Mouse (Mus musculus): ENCODE data around the gene Pradc1. TPM values are rescaled to one million over a fixed set of nuclear protein-coding genes. Genes with fewer than 3 reads are reported as not detected.

Gene Pradc1
- polyA plus RNA-seq (2012; ENCODE audit: insufficient read depth, low replicate concordance) = 18.8 TPM in 1 of 2 replicates, not detected in the other

DNA sequence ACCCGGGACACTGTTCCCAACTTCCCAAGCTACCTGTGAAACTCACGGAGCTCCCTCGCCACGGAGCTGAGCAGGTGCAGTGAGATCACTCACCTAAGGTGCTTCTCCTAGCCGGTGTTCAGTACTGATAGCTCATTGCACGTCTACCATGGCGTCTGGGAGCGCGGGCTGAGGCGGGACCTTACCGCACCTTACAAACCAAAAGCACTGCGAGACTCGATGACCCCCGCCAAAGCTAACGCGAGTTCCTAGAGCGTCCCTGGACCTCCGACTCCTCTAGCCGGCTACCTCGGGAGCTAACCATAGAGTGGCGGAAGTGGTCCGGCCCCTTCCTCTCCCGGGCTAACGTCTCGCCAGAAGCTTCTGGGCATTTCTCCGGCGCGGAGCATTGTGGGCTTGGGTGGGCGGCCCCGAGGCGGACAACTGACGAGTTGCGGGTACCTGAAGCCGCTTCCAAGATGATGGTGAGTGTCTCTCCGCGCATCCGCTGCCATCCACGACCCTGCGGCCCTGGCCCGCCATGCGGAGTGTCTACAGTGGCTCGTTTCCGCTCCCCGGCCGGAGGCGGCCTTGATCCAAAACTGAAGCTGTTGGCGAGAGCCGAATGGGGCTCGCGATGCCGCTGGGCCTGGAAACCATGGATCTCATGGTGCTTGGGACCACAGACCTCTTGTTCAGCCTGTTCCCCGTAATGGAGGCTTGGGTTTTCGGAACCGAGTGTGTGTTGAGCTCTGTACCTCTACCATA lies at the start of gene Pradc1:
Gene Pradc1, minus strand, starts transcription at position 307 of the 747 bp plus-strand sequence.
- Histone ChIP-seq H3K4me1 (peaks cover 57% of the 10 kb centered on the region), H3K4me3 (replicated peaks) (peak within 1 kb of the TSS; percentile 100), H3K36me3 (replicated peaks; ENCODE audit: low read length) (peaks cover 31% of the 10 kb centered on the region), H3K9me3 (no peaks in the 10 kb centered on the region), H3K27me3 (replicated peaks) (no peaks in the 10 kb centered on the region)
- no peak; the same call in 1 of the 2 replicates for TF ChIP-seq FLI1 (IDR thresholded peaks at IDR 0.05; ENCODE audit: low read length)
- TF ChIP-seq GATA1 (IDR thresholded peaks at IDR 0.05; ENCODE audit: borderline replicate concordance, low read length) = no peak

DNA sequence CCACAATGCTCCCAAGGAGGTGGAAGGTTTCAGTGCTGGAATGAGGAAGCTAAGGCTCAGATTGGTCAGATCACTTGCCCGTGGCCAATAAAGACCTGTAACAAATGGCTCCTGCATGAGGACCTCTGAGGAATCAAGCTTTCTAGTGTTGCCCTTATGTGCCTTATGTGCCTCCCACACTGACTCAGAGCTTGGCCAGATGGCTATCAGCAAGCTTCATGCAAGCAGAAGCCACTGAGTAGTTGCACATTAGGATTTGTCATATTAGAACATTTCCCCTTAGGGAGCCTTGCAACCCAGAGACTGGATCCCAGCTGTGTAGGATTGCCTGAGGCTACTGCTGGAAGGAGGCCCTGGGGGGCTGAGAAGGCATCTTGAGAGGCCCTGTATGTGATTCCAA lies 48.6 kb upstream of the Pradc1 start:
- Histone ChIP-seq H3K27me3 (replicated peaks) (peaks cover 62% of the 10 kb centered on the region), H3K9me3 (no peaks in the 10 kb centered on the region), H3K36me3 (replicated peaks; ENCODE audit: low read length) (no peaks in the 10 kb centered on the region), H3K4me1 (peaks cover 11% of the 10 kb centered on the region), H3K4me3 (replicated peaks) (no peak overlapping the region)
- TF ChIP-seq GATA1 (IDR thresholded peaks at IDR 0.05; ENCODE audit: borderline replicate concordance, low read length) = no peak
- no peak for TF ChIP-seq FLI1 (IDR thresholded peaks at IDR 0.05; ENCODE audit: low read length)

DNA sequence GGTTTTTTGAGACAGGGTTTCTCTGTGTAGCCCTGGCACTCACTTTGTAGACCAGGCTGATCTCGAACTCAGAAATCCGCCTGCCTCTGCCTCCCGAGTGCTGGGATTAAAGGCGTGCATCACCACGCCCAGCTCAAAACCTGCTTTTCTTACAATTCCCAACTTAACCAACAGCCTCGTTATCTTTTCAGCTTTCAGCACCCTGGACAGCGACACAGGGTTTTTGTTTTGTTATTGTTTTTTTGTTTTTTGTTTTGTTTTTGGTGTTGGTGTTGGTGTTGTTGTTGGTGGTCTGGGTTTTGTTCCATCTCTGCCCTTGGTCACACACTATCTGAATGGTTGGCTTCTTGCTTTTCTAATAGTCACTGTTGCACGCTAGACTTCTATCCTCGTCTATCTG lies 46.4 kb upstream of the Pradc1 start:
- Histone ChIP-seq H3K9me3 (peaks cover 8% of the 10 kb centered on the region), H3K4me1 (peaks cover 11% of the 10 kb centered on the region), H3K4me3 (replicated peaks) (no peak overlapping the region), H3K27me3 (replicated peaks) (peaks cover 48% of the 10 kb centered on the region), H3K36me3 (replicated peaks; ENCODE audit: low read length) (no peaks in the 10 kb centered on the region)
- no peak for TF ChIP-seq FLI1 (IDR thresholded peaks at IDR 0.05; ENCODE audit: low read length)
- no peak for TF ChIP-seq GATA1 (IDR thresholded peaks at IDR 0.05; ENCODE audit: borderline replicate concordance, low read length)

DNA sequence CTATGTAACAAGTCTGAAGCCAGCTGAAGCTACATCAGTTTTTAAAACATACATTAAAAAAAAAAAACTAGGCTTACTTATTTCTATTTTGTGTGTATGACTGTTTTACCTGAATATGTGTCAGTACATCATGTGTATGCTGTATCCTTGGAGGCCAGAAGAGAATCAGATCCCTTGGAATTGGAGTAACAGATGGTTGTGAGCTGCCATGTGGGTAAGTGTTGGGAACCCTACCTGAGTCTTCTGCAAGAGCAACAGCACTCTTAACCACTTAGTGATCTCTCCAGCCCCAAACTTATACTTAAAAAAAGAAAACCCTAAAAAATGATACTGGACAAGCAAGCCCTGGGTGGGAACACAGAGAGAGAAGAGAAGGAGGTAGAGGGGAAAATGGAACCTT lies 45.2 kb upstream of the Pradc1 start:
- TF ChIP-seq FLI1 (IDR thresholded peaks at IDR 0.05; ENCODE audit: low read length) (no peak), GATA1 (IDR thresholded peaks at IDR 0.05; ENCODE audit: borderline replicate concordance, low read length) (no peak)
- no peaks in the 10 kb centered on the region for H3K36me3 ChIP-seq (replicated peaks; ENCODE audit: low read length)
- H3K27me3 ChIP-seq (replicated peaks) = peaks cover 36% of the 10 kb centered on the region
- peaks cover 10% of the 10 kb centered on the region for H3K9me3 ChIP-seq
- H3K4me3 ChIP-seq (replicated peaks) = no peak overlapping the region
- peaks cover 1% of the 10 kb centered on the region; the same call in 1 of the 2 replicates for H3K4me1 ChIP-seq

DNA sequence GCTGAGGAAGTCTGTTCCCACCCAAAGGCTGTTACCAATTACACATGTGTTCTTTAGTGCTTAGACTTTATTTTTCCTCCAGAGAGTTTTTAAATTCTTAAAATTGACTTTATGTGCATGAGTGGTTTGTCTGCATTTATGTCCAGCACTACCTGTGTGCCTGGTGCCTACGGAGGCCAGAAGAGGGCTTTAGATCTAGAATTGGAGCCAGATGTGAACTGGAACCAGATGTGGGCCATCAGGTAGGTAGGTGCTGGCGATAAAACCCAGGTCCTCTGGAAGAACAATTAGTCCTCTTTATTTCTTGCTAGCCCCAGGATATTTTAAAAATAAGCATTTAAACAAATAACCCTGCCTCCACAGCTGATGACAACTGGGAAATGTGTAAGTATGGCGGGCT lies 39.8 kb upstream of the Pradc1 start:
- Histone ChIP-seq H3K27me3 (replicated peaks) (peaks cover 43% of the 10 kb centered on the region), H3K36me3 (replicated peaks; ENCODE audit: low read length) (no peaks in the 10 kb centered on the region), H3K4me3 (replicated peaks) (no peak overlapping the region), H3K9me3 (peaks cover 19% of the 10 kb centered on the region), H3K4me1 (0 out of 2 replicates have a peak, but pooled peaks cover 3% of the 10 kb centered on the region)
- TF ChIP-seq GATA1 (IDR thresholded peaks at IDR 0.05; ENCODE audit: borderline replicate concordance, low read length) = no peak
- no peak for TF ChIP-seq FLI1 (IDR thresholded peaks at IDR 0.05; ENCODE audit: low read length)

DNA sequence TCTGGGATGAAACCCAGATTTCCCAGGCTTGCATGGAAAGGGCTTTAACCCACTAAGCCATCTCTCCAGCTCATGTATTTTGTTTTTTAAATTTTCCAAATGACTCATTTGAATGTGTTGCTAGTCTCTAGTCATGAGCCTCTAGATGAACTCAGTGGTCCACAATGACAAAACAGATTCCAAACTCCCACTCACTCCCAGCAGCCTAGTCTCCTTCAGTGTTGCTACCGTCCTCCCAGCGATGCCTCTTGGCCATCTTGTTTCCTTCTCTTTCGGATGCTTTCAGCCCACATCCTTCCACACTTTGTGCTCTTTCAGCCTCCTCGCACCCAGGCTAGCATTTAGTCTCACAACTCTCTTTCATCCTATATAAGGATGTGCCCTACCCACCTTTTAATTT lies 38.5 kb upstream of the Pradc1 start:
- TF ChIP-seq GATA1 (IDR thresholded peaks at IDR 0.05; ENCODE audit: borderline replicate concordance, low read length) = no peak
- TF ChIP-seq FLI1 (IDR thresholded peaks at IDR 0.05; ENCODE audit: low read length) = no peak
- Histone ChIP-seq H3K36me3 (replicated peaks; ENCODE audit: low read length) (no peaks in the 10 kb centered on the region), H3K9me3 (peaks cover 24% of the 10 kb centered on the region), H3K4me3 (replicated peaks) (no peak overlapping the region), H3K27me3 (replicated peaks) (peaks cover 53% of the 10 kb centered on the region), H3K4me1 (0 out of 2 replicates have a peak, but pooled peaks cover 3% of the 10 kb centered on the region)

DNA sequence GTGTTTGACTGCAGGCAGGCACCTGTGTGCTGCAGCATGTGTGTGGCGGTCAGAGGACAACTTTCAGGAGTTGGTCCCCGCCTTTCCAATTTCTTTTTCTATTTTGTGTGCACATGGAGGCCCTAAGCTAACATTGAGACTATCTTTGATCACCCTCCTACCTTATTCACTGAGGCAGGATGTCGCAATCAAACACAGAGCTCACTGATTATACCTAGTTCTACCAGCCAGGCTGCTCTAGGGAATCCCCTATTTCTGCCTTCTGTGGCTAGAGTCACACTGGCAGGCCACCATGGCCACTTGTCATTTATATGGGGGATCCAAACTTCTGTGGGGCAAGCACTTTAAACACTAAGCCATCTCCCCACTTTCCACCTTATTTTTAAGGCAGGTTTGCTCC lies 37.9 kb upstream of the Pradc1 start:
- H3K36me3 ChIP-seq (replicated peaks; ENCODE audit: low read length) = no peaks in the 10 kb centered on the region
- H3K4me3 ChIP-seq (replicated peaks) = no peak overlapping the region
- 0 out of 2 replicates have a peak, but pooled peaks cover 3% of the 10 kb centered on the region for H3K4me1 ChIP-seq
- peaks cover 24% of the 10 kb centered on the region for H3K9me3 ChIP-seq
- TF ChIP-seq FLI1 (IDR thresholded peaks at IDR 0.05; ENCODE audit: low read length) (no peak), GATA1 (IDR thresholded peaks at IDR 0.05; ENCODE audit: borderline replicate concordance, low read length) (no peak)
- H3K27me3 ChIP-seq (replicated peaks) = peaks cover 58% of the 10 kb centered on the region

DNA sequence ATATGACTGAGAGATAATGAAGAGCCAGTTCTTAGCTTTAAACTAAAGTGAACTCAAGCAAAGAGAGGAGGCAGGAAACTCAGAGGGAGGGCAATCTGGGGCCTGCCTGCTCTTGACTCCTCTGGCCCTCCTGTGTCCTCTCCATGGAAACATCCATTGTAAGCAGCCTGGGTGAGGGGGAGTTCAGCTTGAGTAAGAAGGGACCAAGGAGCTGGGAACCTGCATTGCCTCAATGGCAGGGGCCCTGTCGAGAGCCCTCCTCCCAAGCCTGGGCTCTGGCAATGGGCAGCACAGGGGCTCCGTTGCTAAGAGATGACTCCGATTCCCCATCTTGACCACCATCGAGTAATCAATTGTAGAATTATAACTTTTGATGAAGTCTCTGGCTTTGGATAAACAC lies 36.7 kb upstream of the Pradc1 start:
- Histone ChIP-seq H3K4me1 (peaks cover 8% of the 10 kb centered on the region; the same call in 1 of the 2 replicates), H3K4me3 (replicated peaks) (no peak overlapping the region), H3K9me3 (peaks cover 29% of the 10 kb centered on the region), H3K27me3 (replicated peaks) (peaks cover 63% of the 10 kb centered on the region), H3K36me3 (replicated peaks; ENCODE audit: low read length) (no peaks in the 10 kb centered on the region)
- TF ChIP-seq GATA1 (IDR thresholded peaks at IDR 0.05; ENCODE audit: borderline replicate concordance, low read length) (no peak), FLI1 (IDR thresholded peaks at IDR 0.05; ENCODE audit: low read length) (no peak)

DNA sequence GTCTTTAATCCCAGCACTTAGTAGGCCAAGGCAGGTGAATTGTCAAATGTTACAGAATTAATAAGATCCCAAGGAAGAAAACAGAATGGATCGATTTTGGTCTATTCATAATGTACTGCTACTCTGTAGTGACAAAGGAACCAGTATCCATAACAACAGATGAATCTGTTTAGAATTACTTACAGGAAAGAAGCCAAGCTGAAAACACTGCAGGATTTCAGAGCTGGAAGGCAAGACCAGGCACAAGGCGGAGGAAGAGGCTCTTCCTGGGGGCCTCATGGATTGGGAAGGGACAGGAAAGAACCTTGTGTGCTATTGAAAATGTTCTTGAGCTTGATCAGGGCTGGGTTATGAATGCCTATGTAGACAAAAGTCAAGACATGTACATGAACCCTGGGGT lies 34.0 kb upstream of the Pradc1 start:
- peaks cover 42% of the 10 kb centered on the region for H3K9me3 ChIP-seq
- H3K27me3 ChIP-seq (replicated peaks) = peaks cover 83% of the 10 kb centered on the region
- peaks cover 8% of the 10 kb centered on the region; the same call in 1 of the 2 replicates for H3K4me1 ChIP-seq
- no peak overlapping the region for H3K4me3 ChIP-seq (replicated peaks)
- TF ChIP-seq FLI1 (IDR thresholded peaks at IDR 0.05; ENCODE audit: low read length) = no peak
- TF ChIP-seq GATA1 (IDR thresholded peaks at IDR 0.05; ENCODE audit: borderline replicate concordance, low read length) = no peak
- no peaks in the 10 kb centered on the region for H3K36me3 ChIP-seq (replicated peaks; ENCODE audit: low read length)
